Mouse (Mus musculus) brain, embryonic 14.5 days (tissue): ENCODE measurements around the gene Dexi.

ENCODE experiments used
- CTCF ChIP-seq: fragments of 200-500 bp; IDR thresholded peaks from 2 replicates; pipeline ENCODE4 v1.5.1; 2012; ENCODE audit warnings: inconsistent platforms, mild to moderate bottlenecking, moderate library complexity, borderline replicate concordance; ENCODE audit not compliant: insufficient read depth, insufficient read length; ENCODE audit errors: extremely low read depth
- POLR2A ChIP-seq: fragments of 200-500 bp; IDR thresholded peaks from 2 replicates; pipeline ENCODE4 v1.6.1; 2012; ENCODE audit warnings: mild to moderate bottlenecking, inconsistent platforms, borderline replicate concordance; ENCODE audit not compliant: poor library complexity, insufficient read depth, insufficient read length, severe bottlenecking; ENCODE audit errors: extremely low read depth

DNA sequence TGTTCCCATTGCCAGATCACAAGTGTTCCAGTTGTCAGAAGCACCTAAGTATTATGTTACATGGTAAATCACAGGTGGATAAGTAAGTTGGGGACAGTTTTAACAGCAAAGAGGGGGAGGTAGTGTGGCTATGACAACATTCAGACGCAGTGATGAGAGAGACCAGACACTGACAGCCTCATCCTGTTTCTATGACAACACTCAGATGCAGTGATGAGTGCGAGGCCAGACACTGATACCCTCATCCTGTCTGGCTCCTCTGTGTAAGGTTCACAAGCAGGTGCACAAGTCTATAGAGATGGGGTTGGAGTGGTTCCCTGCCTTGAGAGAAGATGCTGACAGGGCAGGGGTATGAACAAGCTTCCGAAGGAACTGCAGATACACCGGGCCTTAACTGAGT is 24.3 kb upstream of the Dexi start:
- TF ChIP-seq CTCF (no peak), POLR2A (no peak)
